Mouse (Mus musculus): Measurements from ENCODE around the gene Tbcc. TPM values are rescaled to one million over a fixed set of nuclear protein-coding genes. Genes with fewer than 3 reads are reported as not detected.

Tbcc gene
- polyA plus RNA-seq, 1 experiment from 2014 or later = 20.9 TPM

- ATAC-seq (ENCODE audit: insufficient read depth) = no peak
Measured at GRCm38 (mm10) chr17:46884766-46885165, 5.7 kb upstream of the Tbcc start.

GRCm38 (mm10) chr17:46885218-46885909 lies 5.1 kb upstream of the Tbcc start:
- peak overlapping the region; percentile 28 for H3K4me3 ChIP-seq (replicated peaks)
- 32% methylated on average over 11 of the region's 11 CpGs for WGBS (ENCODE audit: insufficient replicate concordance)
- H3K4me1 ChIP-seq (replicated peaks) = peaks cover 79% of the 10 kb centered on the region

More at GRCm38 (mm10) chr17:46884766-46885165, 5.7 kb upstream of the Tbcc start:
- Histone ChIP-seq H3K4me3 (replicated peaks) (no peak overlapping the region), H3K4me2 (peak overlapping the region; percentile 61; the same call in 1 of the 2 replicates), H3K9me3 (replicated peaks) (no peaks in the 10 kb centered on the region), H3K4me1 (replicated peaks) (peaks cover 80% of the 10 kb centered on the region), H3K27ac (replicated peaks) (no peak overlapping the region), H3K36me3 (replicated peaks) (no peaks in the 10 kb centered on the region), H3K27me3 (no peaks in the 10 kb centered on the region), H3K9ac (no peak overlapping the region)
- WGBS (ENCODE audit: insufficient replicate concordance) = 61% methylated on average over 6 of the region's 6 CpGs

GRCm38 (mm10) chr17:46885910-46886643 lies 4.4 kb upstream of the Tbcc start:
- WGBS (ENCODE audit: insufficient replicate concordance) = 16% methylated on average over 17 of the region's 17 CpGs
- Histone ChIP-seq H3K4me1 (replicated peaks) (peaks cover 81% of the 10 kb centered on the region), H3K27me3 (no peaks in the 10 kb centered on the region), H3K9ac (peak overlapping the region; percentile 43), H3K4me2 (peak overlapping the region; percentile 61), H3K36me3 (replicated peaks) (no peaks in the 10 kb centered on the region), H3K9me3 (replicated peaks) (no peaks in the 10 kb centered on the region), H3K27ac (replicated peaks) (peak overlapping the region; percentile 56), H3K4me3 (replicated peaks) (peak overlapping the region; percentile 28)
- ATAC-seq (ENCODE audit: insufficient read depth) = 0 out of 2 replicates have a peak, but pooled peaks have one; percentile 14

More at GRCm38 (mm10) chr17:46885218-46885909, 5.1 kb upstream of the Tbcc start:
- ATAC-seq (ENCODE audit: insufficient read depth) = peak; percentile 20; the same call in 1 of the 2 replicates
- H3K27ac ChIP-seq (replicated peaks) = peak overlapping the region; percentile 56
- no peaks in the 10 kb centered on the region for H3K9me3 ChIP-seq (replicated peaks)
- peak overlapping the region; percentile 43; the same call in 1 of the 2 replicates for H3K9ac ChIP-seq
- H3K36me3 ChIP-seq (replicated peaks) = no peaks in the 10 kb centered on the region
- H3K4me2 ChIP-seq = peak overlapping the region; percentile 61
- no peaks in the 10 kb centered on the region for H3K27me3 ChIP-seq

GRCm38 (mm10) chr17:46888511-46889212 lies 1.8 kb upstream of the Tbcc start:
- H3K4me1 ChIP-seq (replicated peaks) = peaks cover 86% of the 10 kb centered on the region
- peak overlapping the region; percentile 91 for H3K4me3 ChIP-seq (replicated peaks)
- H3K27ac ChIP-seq (replicated peaks) = peak overlapping the region; percentile 89
- H3K36me3 ChIP-seq (replicated peaks) = peaks cover 6% of the 10 kb centered on the region; the same call in 1 of the 2 replicates
- WGBS (ENCODE audit: insufficient replicate concordance) = 18% methylated on average over 16 of the region's 16 CpGs
- peak overlapping the region; percentile 99 for H3K4me2 ChIP-seq
- no peaks in the 10 kb centered on the region for H3K27me3 ChIP-seq
- ATAC-seq (ENCODE audit: insufficient read depth) = no peak
- H3K9ac ChIP-seq = peak overlapping the region; percentile 74
- no peaks in the 10 kb centered on the region for H3K9me3 ChIP-seq (replicated peaks)

- H3K36me3 ChIP-seq (replicated peaks) = peaks cover 6% of the 10 kb centered on the region; the same call in 1 of the 2 replicates
- H3K27me3 ChIP-seq = no peaks in the 10 kb centered on the region
- peak overlapping the region; percentile 89 for H3K27ac ChIP-seq (replicated peaks)
- H3K4me1 ChIP-seq (replicated peaks) = peaks cover 80% of the 10 kb centered on the region
- H3K9me3 ChIP-seq (replicated peaks) = no peaks in the 10 kb centered on the region
- peak; percentile 10; the same call in 1 of the 2 replicates for ATAC-seq (ENCODE audit: insufficient read depth)
- H3K9ac ChIP-seq = peak overlapping the region; percentile 74
- under 1% methylated on average over 44 of the region's 44 CpGs for WGBS (ENCODE audit: insufficient replicate concordance)
- H3K4me3 ChIP-seq (replicated peaks) = peak overlapping the region; percentile 91
- peak overlapping the region; percentile 99 for H3K4me2 ChIP-seq
Measured at GRCm38 (mm10) chr17:46889450-46890084, 917 bp upstream of the Tbcc start.

- ATAC-seq (ENCODE audit: insufficient read depth) = peak; percentile 38
- H3K9ac ChIP-seq = peak overlapping the region; percentile 91
- no peaks in the 10 kb centered on the region for H3K9me3 ChIP-seq (replicated peaks)
- WGBS (ENCODE audit: insufficient replicate concordance) = 2% methylated on average over 64 of the region's 64 CpGs
- peaks cover 6% of the 10 kb centered on the region; the same call in 1 of the 2 replicates for H3K36me3 ChIP-seq (replicated peaks)
- H3K4me3 ChIP-seq (replicated peaks) = peak overlapping the region; percentile 91
- H3K4me1 ChIP-seq (replicated peaks) = peaks cover 66% of the 10 kb centered on the region
- H3K27ac ChIP-seq (replicated peaks) = peak overlapping the region; percentile 87
- H3K27me3 ChIP-seq = no peaks in the 10 kb centered on the region
- peak overlapping the region; percentile 99 for H3K4me2 ChIP-seq
Measured at GRCm38 (mm10) chr17:46890843-46891594, 535 bp downstream of the Tbcc start.

- peaks cover 34% of the 10 kb centered on the region for H3K4me1 ChIP-seq (replicated peaks)
- no peak for ATAC-seq (ENCODE audit: insufficient read depth)
- H3K36me3 ChIP-seq (replicated peaks) = peaks cover 6% of the 10 kb centered on the region; the same call in 1 of the 2 replicates
- no peak overlapping the region for H3K9ac ChIP-seq
- no peaks in the 10 kb centered on the region for H3K27me3 ChIP-seq
- 81% methylated on average over 9 of the region's 9 CpGs for WGBS (ENCODE audit: insufficient replicate concordance)
- no peak overlapping the region for H3K4me2 ChIP-seq
- no peaks in the 10 kb centered on the region for H3K9me3 ChIP-seq (replicated peaks)
- no peak overlapping the region for H3K27ac ChIP-seq (replicated peaks)
- no peak overlapping the region for H3K4me3 ChIP-seq (replicated peaks)
Measured at GRCm38 (mm10) chr17:46895426-46895825, 4.9 kb downstream of the Tbcc start.

GRCm38 (mm10) chr17:46897221-46897950 lies 6.9 kb downstream of the Tbcc start:
- no peak overlapping the region for H3K9ac ChIP-seq
- H3K4me1 ChIP-seq (replicated peaks) = peaks cover 19% of the 10 kb centered on the region
- no peak overlapping the region for H3K4me2 ChIP-seq

GRCm38 (mm10) chr17:46900941-46901340 lies 10.5 kb downstream of the Tbcc start:
- WGBS (ENCODE audit: insufficient replicate concordance) = 41% methylated on average over 2 of the region's 2 CpGs
- no peak for ATAC-seq (ENCODE audit: insufficient read depth)
- Histone ChIP-seq H3K27ac (replicated peaks) (no peak overlapping the region), H3K4me2 (no peak overlapping the region), H3K4me1 (replicated peaks) (peaks cover 3% of the 10 kb centered on the region; the same call in 1 of the 2 replicates), H3K4me3 (replicated peaks) (no peak overlapping the region), H3K9me3 (replicated peaks) (no peaks in the 10 kb centered on the region), H3K36me3 (replicated peaks) (no peaks in the 10 kb centered on the region), H3K27me3 (no peaks in the 10 kb centered on the region), H3K9ac (no peak overlapping the region)

More at GRCm38 (mm10) chr17:46897221-46897950, 6.9 kb downstream of the Tbcc start:
- no peak for ATAC-seq (ENCODE audit: insufficient read depth)
- no peaks in the 10 kb centered on the region for H3K9me3 ChIP-seq (replicated peaks)
- H3K36me3 ChIP-seq (replicated peaks) = peaks cover 3% of the 10 kb centered on the region; the same call in 1 of the 2 replicates
- 46% methylated on average over 13 of the region's 13 CpGs for WGBS (ENCODE audit: insufficient replicate concordance)
- no peak overlapping the region for H3K4me3 ChIP-seq (replicated peaks)
- H3K27ac ChIP-seq (replicated peaks) = no peak overlapping the region
- no peaks in the 10 kb centered on the region for H3K27me3 ChIP-seq
